Mouse (Mus musculus) embryonic facial prominence, embryonic 14.5 days (tissue): ENCODE measurements at regions not wholly inside any gene's neighbourhood (a gene's known extent, or its start where the extent isn't known, plus 50 kb on each side); places are given as distances from the start of the nearest gene placed in this dataset.
"Not testable (repeated sequence)": the region's sequence is repeated elsewhere in the genome, so short reads cannot be mapped to it uniquely, and the experiment has no call there.

Experiments used
- ATAC-seq: fragments of 200-750 bp; cut with Nextera tagmentation; 2 replicates; pipeline ENCODE4 v1.8.0; 2017; ENCODE audit warnings: low read depth, moderate number of reproducible peaks, moderate TSS enrichment
- DNase-seq: peaks from one replicate; pipeline ENCODE4 v3.0.0-alpha.2; 2015; ENCODE audit warnings: low spot score
- H3K27ac ChIP-seq: fragments of 300-500 bp; sonication (generic); replicated peaks from 2 replicates; pipeline ENCODE4 v1.5.1; 2014; ENCODE audit warnings: low read depth, mild to moderate bottlenecking, low read length, moderate library complexity
- H3K27me3 ChIP-seq: fragments of 300-500 bp; sonication (generic); replicated peaks from 2 replicates; pipeline ENCODE4 v1.6.1; 2014; ENCODE audit warnings: low read length; ENCODE audit not compliant: control insufficient read depth, insufficient read depth
- H3K36me3 ChIP-seq: fragments of 300-500 bp; sonication (generic); 2 replicates; pipeline ENCODE4 v1.6.1; 2014; ENCODE audit warnings: low read length, mixed read lengths; ENCODE audit not compliant: control insufficient read depth, insufficient read depth
- H3K4me1 ChIP-seq: fragments of 300-500 bp; sonication (generic); 2 replicates; pipeline ENCODE4 v1.6.1; 2014; ENCODE audit warnings: antibody characterized with exemption, low read length; ENCODE audit not compliant: control insufficient read depth, insufficient read depth
- H3K4me2 ChIP-seq: fragments of 300-500 bp; sonication (generic); 2 replicates; pipeline ENCODE4 v1.6.1; 2014; ENCODE audit warnings: low read depth, mild to moderate bottlenecking, low read length, moderate library complexity, mixed read lengths
- H3K4me3 ChIP-seq: fragments of 300-500 bp; sonication (generic); 2 replicates; pipeline ENCODE4 v1.5.1; 2014; ENCODE audit warnings: low read depth, mild to moderate bottlenecking, low read length
- H3K9ac ChIP-seq: fragments of 300-500 bp; sonication (generic); 2 replicates; pipeline ENCODE4 v1.6.1; 2014; ENCODE audit warnings: low read depth, mild to moderate bottlenecking, low read length, moderate library complexity, mixed read lengths
- H3K9me3 ChIP-seq: fragments of 300-500 bp; sonication (generic); 2 replicates; pipeline ENCODE4 v1.6.1; 2016; ENCODE audit warnings: low read length; ENCODE audit not compliant: control insufficient read depth
- WGBS: fragments of 180-500 bp; shearing (Covaris S2); extraction: QIAGEN DNeasy Blood & Tissue Kit; methylation state at CpG from one replicate; pipeline ENCODE4 v1.1.7; 2014; 5-methylcytosine and 5-hydroxymethylcytosine counted together

- Histone ChIP-seq H3K4me1 (no peaks in the 10 kb centered on the region), H3K27ac (no peak overlapping the region), H3K36me3 (no peaks in the 10 kb centered on the region), H3K27me3 (no peaks in the 10 kb centered on the region), H3K4me2 (no peak overlapping the region), H3K9me3 (no peaks in the 10 kb centered on the region), H3K4me3 (no peak overlapping the region), H3K9ac (no peak overlapping the region)
- ATAC-seq = no peak
- DNase-seq = no peak
Measured at GRCm38 (mm10) chr15:14815556-14815955, 1642.1 kb upstream of the Cdh6 start.

DNA sequence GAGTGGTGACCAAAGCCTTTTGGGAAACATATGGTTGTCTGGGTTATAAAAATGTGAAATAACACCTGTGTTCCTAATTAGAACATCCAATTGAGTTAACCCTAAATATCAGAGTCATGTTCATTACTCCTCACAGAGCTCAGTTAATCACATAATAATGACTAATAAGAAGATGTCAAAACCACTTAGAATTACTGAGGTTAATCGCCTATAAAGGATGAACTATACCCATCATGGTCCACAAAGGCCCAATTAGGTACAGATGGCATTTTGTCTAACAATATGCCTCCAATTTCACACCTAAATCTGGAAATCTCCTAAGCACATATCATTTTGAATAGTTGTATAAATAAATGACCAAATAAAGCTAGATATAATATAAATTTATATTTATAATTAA is 1633.4 kb upstream of the Cdh6 start:
- 71% methylated on average over 1 of the region's 1 CpGs for whole genome bisulfite sequencing

DNA sequence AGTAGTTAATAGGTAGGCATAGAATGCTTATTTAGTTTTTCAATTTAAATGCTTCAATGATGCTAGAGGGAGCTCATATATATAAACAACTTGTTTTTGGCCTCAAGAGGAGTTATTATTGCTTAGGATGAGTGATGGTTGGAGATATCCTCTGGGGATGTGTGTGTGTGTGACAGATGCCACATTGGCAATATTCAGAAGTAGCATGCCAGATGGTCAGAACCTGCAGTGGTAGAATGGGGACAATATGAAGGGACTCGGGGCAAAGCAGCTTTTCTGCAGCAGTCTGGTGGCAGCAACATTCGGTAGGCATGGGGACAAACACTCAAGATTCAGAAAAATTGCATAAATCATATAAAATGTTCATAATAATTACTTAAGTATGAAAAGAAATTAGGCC is 1621.7 kb upstream of the Cdh6 start:
- Histone ChIP-seq H3K9me3 (no peaks in the 10 kb centered on the region), H3K4me2 (no peak overlapping the region), H3K4me3 (no peak overlapping the region), H3K27me3 (no peaks in the 10 kb centered on the region), H3K36me3 (no peaks in the 10 kb centered on the region), H3K27ac (no peak overlapping the region), H3K9ac (no peak overlapping the region), H3K4me1 (no peaks in the 10 kb centered on the region)
- ATAC-seq (no peak), DNase-seq (no peak)
- 69% methylated on average over 2 of the region's 2 CpGs for WGBS

More for the DNA sequence above, 1633.4 kb upstream of the Cdh6 start:
- H3K4me2 ChIP-seq = no peak overlapping the region
- no peak overlapping the region for H3K4me3 ChIP-seq
- H3K36me3 ChIP-seq = no peaks in the 10 kb centered on the region
- no peak overlapping the region for H3K9ac ChIP-seq
- no peaks in the 10 kb centered on the region for H3K27me3 ChIP-seq
- no peaks in the 10 kb centered on the region for H3K4me1 ChIP-seq
- DNase-seq (peak; percentile 2), ATAC-seq (0 out of 2 replicates have a peak, but pooled peaks have one; percentile 37)
- no peak overlapping the region for H3K27ac ChIP-seq
- no peaks in the 10 kb centered on the region for H3K9me3 ChIP-seq

DNA sequence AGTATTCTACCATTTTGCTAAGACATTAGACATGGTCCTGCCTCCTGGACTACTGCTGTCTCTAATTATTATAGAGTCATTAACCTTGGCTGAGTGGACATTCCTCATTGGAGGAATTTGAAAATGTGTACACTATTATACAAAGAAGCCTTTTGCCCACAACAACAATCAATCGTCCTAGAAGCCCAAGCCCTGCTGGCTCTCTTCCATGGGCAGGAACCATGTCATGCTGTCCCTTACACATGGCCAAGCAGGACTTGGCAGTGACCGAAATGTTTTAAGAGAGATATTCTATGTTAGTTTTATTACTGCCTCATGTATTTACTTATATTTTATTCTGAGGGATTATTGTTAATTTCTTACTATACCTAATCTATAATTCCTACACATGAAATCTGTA is 1607.3 kb upstream of the Cdh6 start:
- Histone ChIP-seq H3K4me2 (no peak overlapping the region), H3K36me3 (no peaks in the 10 kb centered on the region), H3K4me3 (no peak overlapping the region), H3K27ac (no peak overlapping the region), H3K27me3 (no peaks in the 10 kb centered on the region), H3K9ac (no peak overlapping the region), H3K4me1 (no peaks in the 10 kb centered on the region), H3K9me3 (no peaks in the 10 kb centered on the region)
- ATAC-seq (no peak), DNase-seq (no peak)
- 79% methylated on average over 2 of the region's 2 CpGs for WGBS

- no peaks in the 10 kb centered on the region for H3K9me3 ChIP-seq
- no peak overlapping the region for H3K4me3 ChIP-seq
- H3K27me3 ChIP-seq = no peaks in the 10 kb centered on the region
- no peaks in the 10 kb centered on the region for H3K4me1 ChIP-seq
- WGBS = 85% methylated on average over 2 of the region's 2 CpGs
- no peaks in the 10 kb centered on the region for H3K36me3 ChIP-seq
- DNase-seq (no peak), ATAC-seq (no peak)
- no peak overlapping the region for H3K4me2 ChIP-seq
- H3K9ac ChIP-seq = no peak overlapping the region
- no peak overlapping the region for H3K27ac ChIP-seq
Measured at GRCm38 (mm10) chr15:14741733-14742132, 1568.3 kb upstream of the Cdh6 start.

- H3K4me1 ChIP-seq, H3K27me3 ChIP-seq, DNase-seq, ATAC-seq, H3K36me3 ChIP-seq, H3K9me3 ChIP-seq, H3K4me3 ChIP-seq, H3K4me2 ChIP-seq, H3K27ac ChIP-seq, H3K9ac ChIP-seq: not testable (repeated sequence)
- 92% methylated on average over 2 of the region's 2 CpGs for WGBS
Measured at GRCm38 (mm10) chr15:14697925-14698324, 1524.5 kb upstream of the Cdh6 start.

DNA sequence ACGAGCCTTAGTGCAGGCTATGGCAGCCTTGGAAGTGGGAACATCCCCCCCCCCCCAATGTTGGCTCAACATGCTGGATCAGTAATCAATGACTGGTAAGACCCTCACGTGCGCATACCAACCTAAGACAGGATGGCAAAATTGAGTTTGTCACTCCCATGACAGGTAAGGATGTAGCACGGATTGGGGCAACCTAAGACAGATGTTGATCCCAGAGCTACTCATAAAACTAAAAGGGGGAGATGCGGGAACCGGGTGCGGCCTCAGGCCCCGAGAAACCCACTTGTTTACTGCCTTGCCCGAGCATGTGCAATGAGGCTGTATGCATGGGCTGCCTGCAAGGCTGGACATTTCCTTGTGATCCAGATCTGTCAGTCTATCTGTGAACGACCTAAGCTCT is 1523.0 kb upstream of the Cdh6 start:
- H3K4me1 ChIP-seq = no peaks in the 10 kb centered on the region
- DNase-seq = no peak
- WGBS = 86% methylated on average over 10 of the region's 10 CpGs

DNA sequence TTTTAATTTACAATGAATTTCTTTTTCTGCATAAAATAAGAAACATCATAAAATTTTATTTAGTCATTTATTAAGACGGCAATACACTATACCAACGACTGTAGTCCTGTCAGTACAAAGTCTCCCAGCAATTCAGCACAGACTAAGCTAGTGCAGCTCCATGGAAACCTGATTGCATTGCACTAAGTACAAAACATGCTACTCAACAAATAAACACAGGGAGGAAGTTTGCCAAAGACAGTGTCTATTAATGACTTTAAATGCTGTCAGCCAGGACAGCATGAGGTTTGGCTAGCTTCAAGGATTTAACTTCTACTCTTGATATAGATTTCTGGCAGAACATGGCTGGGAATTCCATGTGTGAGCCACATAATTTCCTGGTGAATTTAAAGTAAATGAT is 1515.7 kb upstream of the Cdh6 start:
- DNase-seq (peak; percentile 29), ATAC-seq (no peak)
- Histone ChIP-seq H3K9me3 (no peaks in the 10 kb centered on the region), H3K36me3 (no peaks in the 10 kb centered on the region), H3K27ac (no peak overlapping the region), H3K4me2 (no peak overlapping the region), H3K27me3 (no peaks in the 10 kb centered on the region), H3K4me1 (no peaks in the 10 kb centered on the region), H3K9ac (no peak overlapping the region), H3K4me3 (no peak overlapping the region)
- WGBS = 77% methylated on average over 2 of the region's 2 CpGs

More for the DNA sequence above, 1523.0 kb upstream of the Cdh6 start:
- no peak overlapping the region for H3K27ac ChIP-seq
- ATAC-seq = no peak
- no peaks in the 10 kb centered on the region for H3K9me3 ChIP-seq
- H3K4me3 ChIP-seq = no peak overlapping the region
- no peak overlapping the region for H3K4me2 ChIP-seq
- no peak overlapping the region for H3K9ac ChIP-seq
- no peaks in the 10 kb centered on the region for H3K36me3 ChIP-seq
- H3K27me3 ChIP-seq = no peaks in the 10 kb centered on the region

DNA sequence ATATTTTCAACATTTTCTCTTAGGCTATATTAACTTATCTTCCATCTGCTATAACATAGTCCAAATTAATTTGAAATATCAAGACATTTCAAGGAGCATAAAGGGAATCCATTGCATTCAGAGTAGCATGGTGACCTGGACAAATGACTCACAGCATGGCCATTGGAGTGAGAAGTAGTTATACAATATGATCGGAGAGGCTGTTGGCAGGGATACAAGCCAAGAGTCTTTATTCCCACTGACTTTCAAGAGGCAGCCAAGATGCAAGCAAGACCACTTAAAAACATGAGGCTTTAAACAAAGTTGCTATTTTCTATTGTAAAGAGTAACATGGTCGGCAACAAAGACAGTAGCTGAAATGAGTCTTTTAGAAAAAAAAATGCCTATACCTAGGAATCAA is 1468.8 kb upstream of the Cdh6 start:
- no peak overlapping the region for H3K9ac ChIP-seq
- H3K4me3 ChIP-seq = no peak overlapping the region
- 81% methylated on average over 2 of the region's 2 CpGs for WGBS
- no peak overlapping the region for H3K4me2 ChIP-seq
- no peak for ATAC-seq
- no peaks in the 10 kb centered on the region for H3K4me1 ChIP-seq
- H3K9me3 ChIP-seq = no peaks in the 10 kb centered on the region
- no peaks in the 10 kb centered on the region for H3K27me3 ChIP-seq
- no peak for DNase-seq
- H3K36me3 ChIP-seq = no peaks in the 10 kb centered on the region
- H3K27ac ChIP-seq = no peak overlapping the region
